Mouse (Mus musculus): ENCODE measurements at regions not wholly inside any gene's neighbourhood (a gene's known extent, or its start where the extent isn't known, plus 50 kb on each side); places are given as distances from the start of the nearest gene placed in this dataset.

GRCm38 (mm10) chr1:82038698-82039097 is 194.2 kb upstream of the Gm9747 start:
- no peak overlapping the region for H3K27ac ChIP-seq (ENCODE audit: low read length)
- ATAC-seq = no peak
- H3K4me3 ChIP-seq (ENCODE audit: low read length) = no peak overlapping the region
- no peaks in the 10 kb centered on the region for H3K9me3 ChIP-seq (ENCODE audit: control insufficient read depth, low read length)
- no peaks in the 10 kb centered on the region for H3K36me3 ChIP-seq (ENCODE audit: control insufficient read depth, insufficient read depth, low read length)
- H3K27me3 ChIP-seq (replicated peaks; ENCODE audit: control insufficient read depth, insufficient read depth, low read length) = no peaks in the 10 kb centered on the region
- WGBS = 84% methylated on average over 1 of the region's 1 CpGs
- no peaks in the 10 kb centered on the region for H3K4me1 ChIP-seq (ENCODE audit: control insufficient read depth, insufficient read depth, low read length)
- no peak overlapping the region for H3K9ac ChIP-seq (ENCODE audit: low read depth, low read length)
- no peak overlapping the region for H3K4me2 ChIP-seq (ENCODE audit: low read depth, low read length)

DNA sequence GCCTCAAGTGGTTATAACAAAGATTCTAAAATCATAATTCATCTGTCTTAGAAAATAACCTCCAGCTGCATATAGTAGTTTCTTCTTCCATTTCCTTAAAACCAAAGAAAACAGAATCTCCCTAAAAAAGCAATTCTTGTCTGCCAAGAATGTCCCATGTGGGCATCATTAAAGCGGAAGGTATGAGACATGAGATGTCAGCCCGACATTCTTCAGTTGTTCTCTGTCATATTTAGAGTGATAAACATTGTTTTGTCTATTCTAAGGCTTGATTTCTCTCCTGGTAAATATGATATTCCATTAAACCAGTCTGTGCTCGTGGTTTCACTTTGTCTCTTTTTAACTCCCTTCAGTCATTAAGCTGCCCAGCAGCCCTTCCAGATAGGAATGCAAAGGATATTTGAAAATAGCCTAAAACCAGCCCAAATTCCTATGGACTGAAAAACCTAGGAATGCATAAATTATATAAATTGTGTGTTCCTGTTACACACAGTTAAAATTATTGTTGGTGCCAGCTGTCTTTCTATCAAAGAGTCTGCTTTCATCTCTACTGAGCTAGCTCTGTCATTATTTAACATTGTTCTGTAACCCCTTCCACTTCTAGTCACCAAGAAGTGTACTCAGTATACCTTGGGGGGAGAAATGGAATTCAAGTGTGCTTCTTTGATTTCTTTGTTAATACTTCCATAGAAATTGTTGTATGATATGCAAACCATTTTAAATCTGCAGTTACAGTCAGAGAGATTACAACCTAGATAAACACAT is 191.4 kb upstream of the Gm9747 start:
- 0 out of 2 replicates have a peak, but pooled peaks cover 3% of the 10 kb centered on the region for H3K4me1 ChIP-seq (ENCODE audit: control insufficient read depth, insufficient read depth, low read length)
- no peaks in the 10 kb centered on the region for H3K36me3 ChIP-seq (ENCODE audit: control insufficient read depth, insufficient read depth, low read length)
- 55% methylated on average over 3 of the region's 3 CpGs for WGBS
- no peak overlapping the region for H3K4me2 ChIP-seq (ENCODE audit: low read depth, low read length)
- ATAC-seq = no peak
- H3K27ac ChIP-seq (ENCODE audit: low read length) = no peak overlapping the region
- H3K27me3 ChIP-seq (replicated peaks; ENCODE audit: control insufficient read depth, insufficient read depth, low read length) = no peaks in the 10 kb centered on the region
- no peaks in the 10 kb centered on the region for H3K9me3 ChIP-seq (ENCODE audit: control insufficient read depth, low read length)
- no peak overlapping the region for H3K4me3 ChIP-seq (ENCODE audit: low read length)
- no peak overlapping the region for H3K9ac ChIP-seq (ENCODE audit: low read depth, low read length)

GRCm38 (mm10) chr1:82042051-82042432 is 190.9 kb upstream of the Gm9747 start:
- Histone ChIP-seq H3K36me3 (ENCODE audit: control insufficient read depth, insufficient read depth, low read length) (no peaks in the 10 kb centered on the region), H3K27me3 (replicated peaks; ENCODE audit: control insufficient read depth, insufficient read depth, low read length) (no peaks in the 10 kb centered on the region), H3K4me2 (ENCODE audit: low read depth, low read length) (no peak overlapping the region), H3K9me3 (ENCODE audit: control insufficient read depth, low read length) (no peaks in the 10 kb centered on the region), H3K4me3 (ENCODE audit: low read length) (no peak overlapping the region), H3K27ac (ENCODE audit: low read length) (no peak overlapping the region), H3K9ac (ENCODE audit: low read depth, low read length) (no peak overlapping the region), H3K4me1 (ENCODE audit: control insufficient read depth, insufficient read depth, low read length) (0 out of 2 replicates have a peak, but pooled peaks cover 3% of the 10 kb centered on the region)
- ATAC-seq = no peak
- WGBS = 40% methylated on average over 2 of the region's 2 CpGs

GRCm38 (mm10) chr1:82042527-82042926 is 190.4 kb upstream of the Gm9747 start:
- no peak overlapping the region for H3K4me2 ChIP-seq (ENCODE audit: low read depth, low read length)
- whole genome bisulfite sequencing = 60% methylated on average over 3 of the region's 3 CpGs
- H3K4me3 ChIP-seq (ENCODE audit: low read length) = no peak overlapping the region
- ATAC-seq = no peak
- H3K9me3 ChIP-seq (ENCODE audit: control insufficient read depth, low read length) = no peaks in the 10 kb centered on the region
- no peak overlapping the region for H3K9ac ChIP-seq (ENCODE audit: low read depth, low read length)
- no peaks in the 10 kb centered on the region for H3K27me3 ChIP-seq (replicated peaks; ENCODE audit: control insufficient read depth, insufficient read depth, low read length)
- no peaks in the 10 kb centered on the region for H3K36me3 ChIP-seq (ENCODE audit: control insufficient read depth, insufficient read depth, low read length)
- no peak overlapping the region for H3K27ac ChIP-seq (ENCODE audit: low read length)
- H3K4me1 ChIP-seq (ENCODE audit: control insufficient read depth, insufficient read depth, low read length) = 0 out of 2 replicates have a peak, but pooled peaks cover 3% of the 10 kb centered on the region

DNA sequence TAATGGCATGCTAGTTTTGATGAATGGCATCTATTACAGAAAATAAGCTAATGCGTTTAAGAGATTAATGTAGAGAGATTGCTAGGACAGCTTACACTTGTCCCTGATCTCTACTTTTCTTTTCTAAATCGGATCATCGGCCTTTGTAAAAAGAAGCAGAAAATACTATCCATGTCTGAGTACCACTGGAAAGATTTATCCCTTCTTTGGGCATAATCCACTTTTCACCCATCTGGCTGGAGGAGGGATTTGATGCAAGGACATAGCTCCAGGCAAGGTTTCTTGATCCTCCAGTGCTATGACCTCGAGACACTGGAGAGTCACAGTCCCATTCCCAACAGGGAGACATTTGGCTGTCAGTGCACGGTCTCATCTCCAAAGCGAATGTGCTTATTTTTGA is 166.6 kb upstream of the Gm9747 start:
- Histone ChIP-seq H3K4me1 (ENCODE audit: control insufficient read depth, insufficient read depth, low read length) (no peaks in the 10 kb centered on the region), H3K4me2 (ENCODE audit: low read depth, low read length) (no peak overlapping the region), H3K27me3 (replicated peaks; ENCODE audit: control insufficient read depth, insufficient read depth, low read length) (no peaks in the 10 kb centered on the region), H3K9ac (ENCODE audit: low read depth, low read length) (no peak overlapping the region), H3K36me3 (ENCODE audit: control insufficient read depth, insufficient read depth, low read length) (no peaks in the 10 kb centered on the region), H3K9me3 (ENCODE audit: control insufficient read depth, low read length) (no peaks in the 10 kb centered on the region), H3K4me3 (ENCODE audit: low read length) (no peak overlapping the region), H3K27ac (ENCODE audit: low read length) (no peak overlapping the region)
- ATAC-seq = no peak
- WGBS = 79% methylated on average over 6 of the region's 6 CpGs

DNA sequence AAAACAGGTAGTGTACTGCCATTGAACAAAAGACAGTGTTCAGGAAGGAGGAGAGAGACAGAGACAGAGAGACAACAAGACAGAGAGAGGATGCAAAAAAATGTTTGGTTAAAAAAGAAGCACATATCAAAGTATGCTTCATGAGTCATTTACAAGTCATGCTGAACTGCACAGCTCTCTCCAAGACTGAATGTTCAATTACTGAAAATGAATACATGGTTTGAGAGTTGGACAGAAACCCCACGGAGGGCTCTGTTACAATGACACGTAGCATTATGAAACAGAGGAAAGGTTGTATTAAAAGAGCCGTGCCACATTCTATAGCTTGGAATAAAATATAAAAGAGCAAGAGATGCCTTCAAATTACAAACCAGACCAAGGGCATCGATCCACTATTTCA is 164.3 kb upstream of the Gm9747 start:
- H3K4me2 ChIP-seq (ENCODE audit: low read depth, low read length) = no peak overlapping the region
- H3K4me1 ChIP-seq (ENCODE audit: control insufficient read depth, insufficient read depth, low read length) = no peaks in the 10 kb centered on the region
- H3K36me3 ChIP-seq (ENCODE audit: control insufficient read depth, insufficient read depth, low read length) = no peaks in the 10 kb centered on the region
- WGBS = 87% methylated on average over 4 of the region's 4 CpGs
- ATAC-seq = no peak
- H3K9me3 ChIP-seq (ENCODE audit: control insufficient read depth, low read length) = no peaks in the 10 kb centered on the region
- H3K9ac ChIP-seq (ENCODE audit: low read depth, low read length) = no peak overlapping the region
- no peak overlapping the region for H3K4me3 ChIP-seq (ENCODE audit: low read length)
- no peaks in the 10 kb centered on the region for H3K27me3 ChIP-seq (replicated peaks; ENCODE audit: control insufficient read depth, insufficient read depth, low read length)
- no peak overlapping the region for H3K27ac ChIP-seq (ENCODE audit: low read length)

- no peak for ATAC-seq
- H3K9ac ChIP-seq (ENCODE audit: low read depth, low read length) = no peak overlapping the region
- no peak overlapping the region for H3K27ac ChIP-seq (ENCODE audit: low read length)
- H3K4me3 ChIP-seq (ENCODE audit: low read length) = no peak overlapping the region
- 72% methylated on average over 9 of the region's 9 CpGs for WGBS
- no peaks in the 10 kb centered on the region for H3K36me3 ChIP-seq (ENCODE audit: control insufficient read depth, insufficient read depth, low read length)
- no peaks in the 10 kb centered on the region for H3K27me3 ChIP-seq (replicated peaks; ENCODE audit: control insufficient read depth, insufficient read depth, low read length)
- no peaks in the 10 kb centered on the region for H3K4me1 ChIP-seq (ENCODE audit: control insufficient read depth, insufficient read depth, low read length)
- no peak overlapping the region for H3K4me2 ChIP-seq (ENCODE audit: low read depth, low read length)
- H3K9me3 ChIP-seq (ENCODE audit: control insufficient read depth, low read length) = no peaks in the 10 kb centered on the region
Observed at GRCm38 (mm10) chr1:82070181-82071109, 162.5 kb upstream of the Gm9747 start.

DNA sequence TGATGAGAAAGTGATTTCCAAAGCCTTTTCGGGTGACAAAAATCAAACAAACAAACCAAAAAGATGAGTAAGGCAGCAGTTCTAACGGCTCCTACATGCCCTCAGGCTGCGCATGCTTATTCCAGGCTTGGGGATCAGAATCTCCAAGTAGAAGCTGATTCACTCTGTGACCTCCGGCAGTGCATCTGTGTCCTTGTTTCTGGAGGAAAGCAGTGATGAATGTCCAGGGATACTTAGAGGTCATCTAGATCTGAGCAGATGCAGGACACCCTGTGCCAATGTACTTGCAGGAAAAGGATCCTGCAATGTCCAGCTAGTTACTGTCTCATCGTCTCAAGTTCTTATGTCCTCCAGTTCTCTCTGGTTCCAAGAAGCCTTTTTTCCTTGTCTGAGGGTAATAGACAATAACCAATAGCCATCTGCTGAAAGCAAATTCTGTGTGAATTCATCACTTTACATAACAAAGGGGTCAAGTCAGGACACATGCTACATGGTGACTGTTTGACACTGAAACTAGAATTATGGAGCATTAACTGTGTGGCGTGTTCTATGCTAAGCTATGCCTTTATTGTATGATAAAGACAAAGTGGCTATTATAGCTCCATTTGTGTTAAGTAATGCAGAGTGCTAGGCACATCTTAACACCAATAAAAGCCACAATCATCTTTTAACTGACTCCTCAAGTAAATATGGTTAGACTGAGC is 143.6 kb upstream of the Gm9747 start:
- Histone ChIP-seq H3K4me3 (ENCODE audit: low read length) (no peak overlapping the region), H3K9ac (ENCODE audit: low read depth, low read length) (no peak overlapping the region), H3K27ac (ENCODE audit: low read length) (no peak overlapping the region), H3K9me3 (ENCODE audit: control insufficient read depth, low read length) (no peaks in the 10 kb centered on the region), H3K4me2 (ENCODE audit: low read depth, low read length) (no peak overlapping the region), H3K36me3 (ENCODE audit: control insufficient read depth, insufficient read depth, low read length) (no peaks in the 10 kb centered on the region), H3K27me3 (replicated peaks; ENCODE audit: control insufficient read depth, insufficient read depth, low read length) (no peaks in the 10 kb centered on the region), H3K4me1 (ENCODE audit: control insufficient read depth, insufficient read depth, low read length) (no peaks in the 10 kb centered on the region)
- no peak for ATAC-seq
- WGBS = 71% methylated on average over 6 of the region's 6 CpGs

DNA sequence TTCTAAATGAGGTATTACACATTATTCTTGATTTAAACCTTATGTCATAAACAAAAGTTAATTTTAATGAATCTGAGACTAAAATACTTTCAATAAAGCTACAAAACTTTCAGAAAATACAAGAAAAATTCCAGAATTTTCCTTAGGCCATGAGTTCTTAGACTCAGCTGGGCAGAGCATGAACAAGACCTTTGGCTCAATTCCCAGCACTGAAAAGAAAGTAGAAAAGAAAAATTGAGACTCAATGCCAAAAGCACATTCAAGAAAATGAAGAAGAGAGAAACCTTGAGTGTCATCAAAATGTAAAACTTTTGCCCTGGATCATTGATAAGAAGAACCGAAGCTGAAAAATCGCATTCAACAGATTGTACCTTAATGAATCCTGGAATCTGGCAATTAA is 137.8 kb upstream of the Gm9747 start:
- no peaks in the 10 kb centered on the region for H3K4me1 ChIP-seq (ENCODE audit: control insufficient read depth, insufficient read depth, low read length)
- WGBS = 94% methylated on average over 2 of the region's 2 CpGs
- ATAC-seq = no peak
- H3K9ac ChIP-seq (ENCODE audit: low read depth, low read length) = no peak overlapping the region
- H3K36me3 ChIP-seq (ENCODE audit: control insufficient read depth, insufficient read depth, low read length) = no peaks in the 10 kb centered on the region
- no peak overlapping the region for H3K4me3 ChIP-seq (ENCODE audit: low read length)
- no peaks in the 10 kb centered on the region for H3K9me3 ChIP-seq (ENCODE audit: control insufficient read depth, low read length)
- no peak overlapping the region for H3K27ac ChIP-seq (ENCODE audit: low read length)
- H3K27me3 ChIP-seq (replicated peaks; ENCODE audit: control insufficient read depth, insufficient read depth, low read length) = no peaks in the 10 kb centered on the region
- no peak overlapping the region for H3K4me2 ChIP-seq (ENCODE audit: low read depth, low read length)

Data from intestine, embryonic 16.5 days (tissue).